Mouse (Mus musculus): Measurements from ENCODE around the gene Tlnrd1. TPM values are rescaled to one million over a fixed set of nuclear protein-coding genes. Genes with fewer than 3 reads are reported as not detected.

Gene Tlnrd1
- total RNA-seq, 2 experiments from 2014 or later, result 17.4 to 19.3 TPM

GRCm38 (mm10) chr7:83884921-83885532 is 922 bp upstream of the Tlnrd1 start:
- DNase-seq, result peak in 1 of 2 experiments; percentile 8

- peak; percentile 87 to 90 for DNase-seq
Observed at GRCm38 (mm10) chr7:83883276-83884020, 657 bp downstream of the Tlnrd1 start.

- DNase-seq, result peak; percentile 77 to 86
Observed at GRCm38 (mm10) chr7:83882633-83883275, 1.4 kb downstream of the Tlnrd1 start.

- DNase-seq, result no peak
Observed at GRCm38 (mm10) chr7:83882150-83882632, 1.9 kb downstream of the Tlnrd1 start.

GRCm38 (mm10) chr7:83878676-83879448 is 5.2 kb downstream of the Tlnrd1 start:
- no peak for DNase-seq

GRCm38 (mm10) chr7:83877088-83877487 is 7.0 kb downstream of the Tlnrd1 start:
- no peak for DNase-seq

- DNase-seq, result no peak
Observed at GRCm38 (mm10) chr7:83869839-83870543, 14.1 kb downstream of the Tlnrd1 start.

- DNase-seq, result no peak
Observed at GRCm38 (mm10) chr7:83868200-83868599, 15.9 kb downstream of the Tlnrd1 start.

- no peak for DNase-seq
Observed at GRCm38 (mm10) chr7:83863554-83863953, 20.6 kb downstream of the Tlnrd1 start.

GRCm38 (mm10) chr7:83859378-83860083 is 24.6 kb downstream of the Tlnrd1 start:
- DNase-seq, result peak in 1 of 2 experiments; percentile 46

- DNase-seq, result no peak
Observed at GRCm38 (mm10) chr7:83857921-83858320, 26.2 kb downstream of the Tlnrd1 start.

GRCm38 (mm10) chr7:83857208-83857488 is 27.0 kb downstream of the Tlnrd1 start:
- DNase-seq, result no peak

GRCm38 (mm10) chr7:83856353-83857207 is 27.5 kb downstream of the Tlnrd1 start:
- no peak for DNase-seq

GRCm38 (mm10) chr7:83855203-83855602 is 28.9 kb downstream of the Tlnrd1 start:
- DNase-seq, result no peak

GRCm38 (mm10) chr7:83852381-83853380 is 31.4 kb downstream of the Tlnrd1 start:
- no peak for DNase-seq

GRCm38 (mm10) chr7:83851569-83852380 is 32.3 kb downstream of the Tlnrd1 start:
- no peak for DNase-seq

- DNase-seq, result peak in 1 of 2 experiments; percentile 26
Observed at GRCm38 (mm10) chr7:83847187-83848075, 36.7 kb downstream of the Tlnrd1 start.
